17 mouse cellular contexts compared by ENCODE assay signal in genomic region chr13:12283826-12284225, GRCm38 (mm10). TPM values are rescaled to one million over a fixed set of nuclear protein-coding genes. Genes with fewer than 3 reads are reported as not detected.
DNase-seq lines count a peak whose midpoint lies in the region; ATAC-seq and TF ChIP-seq lines count a peak whose summit lies in the region.
"Had no signal": no experiment of that assay in that cellular context is flagged by ENCODE, and none has a peak within 500 bp of the region (broad histone marks: within the 10 kb centered on the region; RNA-seq: fewer than 3 reads in every experiment).

No protein-coding gene starts in this region.

- TF ChIP-seq EP300 in lung, postnatal 0 days (IDR thresholded peaks at IDR 0.05) = 0 out of 2 replicates have a peak, but pooled peaks have one; percentile 19

- no peak overlapping the region for H3K9ac ChIP-seq in lung, postnatal 0 days (replicated peaks; ENCODE audit: low read depth)
- 0 out of 2 replicates have a peak overlapping the region, but pooled peaks have one; percentile 63 for H3K9ac ChIP-seq in heart, embryonic 13.5 days
- H3K9ac ChIP-seq: liver, embryonic 14.5 days; midbrain, embryonic 12.5 days; neural tube, embryonic 13.5 days; stomach, embryonic 15.5 days had no signal

- H3K4me1 ChIP-seq in lung, postnatal 0 days (ENCODE audit: insufficient read depth, low read depth, low read length) = no peaks in the 10 kb centered on the region
- H3K4me1 ChIP-seq in heart, embryonic 13.5 days = peaks cover 29% of the 10 kb centered on the region
- H3K4me1 ChIP-seq: embryonic facial prominence, embryonic 10.5 days; hindbrain, embryonic 10.5 days; midbrain, embryonic 12.5 days; neural tube, embryonic 13.5 days; stomach, embryonic 15.5 days had no signal

- H3K4me2 ChIP-seq in lung, postnatal 0 days (replicated peaks; ENCODE audit: low read depth, low read length) = no peak overlapping the region
- H3K4me2 ChIP-seq in heart, embryonic 13.5 days = no peak overlapping the region
- H3K4me2 ChIP-seq: midbrain, embryonic 12.5 days; neural tube, embryonic 13.5 days; stomach, embryonic 15.5 days had no signal

- DNase-seq in lung, postnatal 0 days (ENCODE audit: low spot score) = peak; percentile 70
- no peak for DNase-seq in lung, postnatal 4 days
- DNase-seq in adrenal gland, postnatal 36 days = peak; percentile 69 to 76
- DNase-seq in skeletal muscle tissue, adult 2 months (ENCODE audit: low read depth, low spot score) = peak; percentile 88
- no peak for DNase-seq in urinary bladder, postnatal 4 days (ENCODE audit: low spot score in 2 of 2)
- DNase-seq: cerebellum, adult 8-10 months; right cerebral cortex, postnatal 14 days had no signal

- no peaks in the 10 kb centered on the region for H3K9me3 ChIP-seq in lung, postnatal 0 days (ENCODE audit: low read length)
- no peaks in the 10 kb centered on the region for H3K9me3 ChIP-seq in heart, embryonic 13.5 days
- H3K9me3 ChIP-seq: embryonic facial prominence, embryonic 10.5 days; hindbrain, embryonic 10.5 days; midbrain, embryonic 12.5 days; neural tube, embryonic 13.5 days; stomach, embryonic 15.5 days had no signal

- no peak for TF ChIP-seq CTCF in lung, postnatal 0 days (IDR thresholded peaks at IDR 0.05)

- H3K27ac ChIP-seq in lung, postnatal 0 days (ENCODE audit: low read length) = peak overlapping the region; percentile 80
- peak overlapping the region; percentile 89 for H3K27ac ChIP-seq in heart, embryonic 13.5 days (replicated peaks)
- H3K27ac ChIP-seq: embryonic facial prominence, embryonic 10.5 days; hindbrain, embryonic 10.5 days; kidney, postnatal 0 days; liver, embryonic 14.5 days; midbrain, embryonic 12.5 days; neural tube, embryonic 13.5 days; stomach, embryonic 15.5 days had no signal

- H3K27me3 ChIP-seq in lung, postnatal 0 days (replicated peaks; ENCODE audit: insufficient read depth, low read length) = no peaks in the 10 kb centered on the region
- no peaks in the 10 kb centered on the region for H3K27me3 ChIP-seq in heart, embryonic 13.5 days (replicated peaks)
- H3K27me3 ChIP-seq: midbrain, embryonic 12.5 days; neural tube, embryonic 13.5 days; stomach, embryonic 15.5 days had no signal

- no peak overlapping the region for H3K4me3 ChIP-seq in lung, postnatal 0 days (ENCODE audit: low read depth, low read length)
- H3K4me3 ChIP-seq in heart, embryonic 13.5 days = no peak overlapping the region
- H3K4me3 ChIP-seq: embryonic facial prominence, embryonic 10.5 days; hindbrain, embryonic 10.5 days; midbrain, embryonic 12.5 days; neural tube, embryonic 13.5 days; stomach, embryonic 15.5 days had no signal

- WGBS in lung, postnatal 0 days = 64% methylated on average over 3 of the region's 3 CpGs
- WGBS in heart, embryonic 13.5 days = 43% methylated on average over 3 of the region's 3 CpGs

- no peaks in the 10 kb centered on the region for H3K36me3 ChIP-seq in lung, postnatal 0 days (ENCODE audit: insufficient read depth, low read length)
- H3K36me3 ChIP-seq in heart, embryonic 13.5 days = peaks cover 90% of the 10 kb centered on the region
- H3K36me3 ChIP-seq: embryonic facial prominence, embryonic 10.5 days; hindbrain, embryonic 10.5 days; midbrain, embryonic 12.5 days; neural tube, embryonic 13.5 days; stomach, embryonic 15.5 days had no signal

- ATAC-seq in lung, postnatal 0 days = peak; percentile 82
- ATAC-seq in heart, embryonic 13.5 days (ENCODE audit: extremely low read depth, insufficient number of reproducible peaks, low FRiP score, low TSS enrichment) = no peak; the same call in 1 of the 2 replicates
- no peak for ATAC-seq in activated CD4-positive, CD25-positive, alpha-beta regulatory T cell, adult 4 months
- ATAC-seq: forebrain, embryonic 14.5 days had no signal

RNA-seq across cellular contexts. Expression of gene Mtr, which starts 25.9 kb away (rescaled TPM):
- polyA plus RNA-seq in lung, postnatal 0 days (2015; fragmentation: Nextera tagmentation; extraction: Ambion mirVana) = 4.9 and 5.2 TPM in 2 replicates
- 10 to 100 TPM; 20.0 to 20.3 TPM for total RNA-seq in adrenal gland, postnatal 36 days (2021)
- polyA plus RNA-seq in heart, embryonic 13.5 days (2015; fragmentation: Nextera tagmentation; extraction: Ambion mirVana) = 11.4 and 11.5 TPM in 2 replicates
- polyA plus RNA-seq in activated CD4-positive, CD25-positive, alpha-beta regulatory T cell, adult 4 months (2017; shearing (Covaris generic)) = 10 to 100 TPM; 14.4 to 14.9 TPM

RNA-seq across cellular contexts. Expression of gene Actn2, which starts 56.7 kb away (rescaled TPM):
- 16.1 and 18.7 TPM in 2 replicates for polyA plus RNA-seq in lung, postnatal 0 days (2015; fragmentation: Nextera tagmentation; extraction: Ambion mirVana)
- under 1 TPM; 0.10 to 0.59 TPM for total RNA-seq in adrenal gland, postnatal 36 days (2021)
- polyA plus RNA-seq in heart, embryonic 13.5 days (2015; fragmentation: Nextera tagmentation; extraction: Ambion mirVana) = 1,324 and 1,364 TPM in 2 replicates
- 10 to 100 TPM in 1 of 2 experiments, 1 to 10 TPM in 1; 4.9 to 10.4 TPM for polyA plus RNA-seq in activated CD4-positive, CD25-positive, alpha-beta regulatory T cell, adult 4 months (2017; shearing (Covaris generic))

Comparison
In these comparisons a context has a peak if more than half of its experiments do, and no peak if none do; other contexts are left out.
1. DNase-seq: peak in lung, postnatal 0 days (single experiment), adrenal gland, postnatal 36 days (2 of 2) and skeletal muscle tissue, adult 2 months (single experiment); none in lung, postnatal 4 days (0 of 2) and urinary bladder, postnatal 4 days (0 of 2).
2. RNA of gene Actn2, which starts 56.7 kb away (polyA plus RNA-seq): 1,324 to 1,364 TPM in heart, embryonic 13.5 days; 16.1 to 18.7 TPM in lung, postnatal 0 days and 4.9 to 10.4 TPM in activated CD4-positive, CD25-positive, alpha-beta regulatory T cell, adult 4 months; every median in the first group is over 10 times any median in the second.